Mouse (Mus musculus) midbrain, embryonic 10.5 days (tissue): Measurements from ENCODE around the gene Hint1. TPM values are rescaled to one million over a fixed set of nuclear protein-coding genes. Genes with fewer than 3 reads are reported as not detected.

Experiments used
- DNase-seq: peaks from one replicate; pipeline ENCODE4 v3.0.0-alpha.2; 2017; ENCODE audit warnings: low spot score
- H3K27ac ChIP-seq: fragments of 300-500 bp; sonication (generic); replicated peaks from 2 replicates; pipeline ENCODE4 v1.5.1; 2016; ENCODE audit warnings: mild to moderate bottlenecking
- H3K27me3 ChIP-seq: fragments of 300-500 bp; sonication (generic); 2 replicates; pipeline ENCODE4 v1.6.1; 2016; ENCODE audit warnings: low read depth, mild to moderate bottlenecking; ENCODE audit not compliant: poor library complexity, severe bottlenecking
- H3K36me3 ChIP-seq: fragments of 300-500 bp; sonication (generic); 2 replicates; pipeline ENCODE4 v1.6.1; 2016; ENCODE audit warnings: mild to moderate bottlenecking, moderate library complexity
- H3K4me1 ChIP-seq: fragments of 300-500 bp; sonication (generic); 2 replicates; pipeline ENCODE4 v1.6.1; 2016
- H3K4me3 ChIP-seq: fragments of 300-500 bp; sonication (generic); 2 replicates; pipeline ENCODE4 v1.5.1; 2016; ENCODE audit warnings: mild to moderate bottlenecking, moderate library complexity
- H3K9me3 ChIP-seq: fragments of 300-500 bp; sonication (generic); replicated peaks from 2 replicates; pipeline ENCODE4 v1.6.1; 2016; ENCODE audit warnings: mild to moderate bottlenecking
- WGBS: fragments of 180-500 bp; shearing (Covaris S2); methylation state at CpG from one replicate; pipeline ENCODE4 v1.1.7; 2016; 5-methylcytosine and 5-hydroxymethylcytosine counted together
- polyA plus RNA-seq: library from polyadenylated mRNA; unstranded; fragments of >200 nt; fragmentation: Nextera tagmentation; extraction: Ambion mirVana; gene quantifications from 2 replicates; pipeline ENCODE4 v1.2.1, GENCODE M21; 2016

Gene Hint1
- polyA plus RNA-seq, 1 experiment from 2014 or later = 682 TPM

- Histone ChIP-seq H3K9me3 (no peaks in the 10 kb centered on the region), H3K4me1 (peaks cover 35% of the 10 kb centered on the region), H3K27me3 (no peaks in the 10 kb centered on the region), H3K36me3 (peaks cover 41% of the 10 kb centered on the region), H3K4me3 (peak overlapping the region; percentile 96), H3K27ac (peak overlapping the region; percentile 99)
- no peak for DNase-seq
- 8% methylated on average over 5 of the region's 5 CpGs for WGBS
Observed at GRCm38 (mm10) chr11:54867049-54867385, 834 bp downstream of the Hint1 start.

- 91% methylated on average over 3 of the region's 3 CpGs for WGBS
- H3K27ac ChIP-seq = 0 out of 2 replicates have a peak overlapping the region, but pooled peaks have one; percentile 99
- H3K4me3 ChIP-seq = peak overlapping the region; percentile 96
- peaks cover 51% of the 10 kb centered on the region for H3K36me3 ChIP-seq
- no peak for DNase-seq
- peaks cover 35% of the 10 kb centered on the region for H3K4me1 ChIP-seq
- H3K9me3 ChIP-seq = no peaks in the 10 kb centered on the region
- H3K27me3 ChIP-seq = no peaks in the 10 kb centered on the region
Observed at GRCm38 (mm10) chr11:54867903-54868434, 1.8 kb downstream of the Hint1 start.

- peak overlapping the region; percentile 96 for H3K4me3 ChIP-seq
- WGBS = 86% methylated on average over 2 of the region's 2 CpGs
- peaks cover 35% of the 10 kb centered on the region for H3K4me1 ChIP-seq
- no peak overlapping the region for H3K27ac ChIP-seq
- peaks cover 56% of the 10 kb centered on the region for H3K36me3 ChIP-seq
- no peaks in the 10 kb centered on the region for H3K9me3 ChIP-seq
- H3K27me3 ChIP-seq = no peaks in the 10 kb centered on the region
- DNase-seq = no peak
Observed at GRCm38 (mm10) chr11:54868445-54868844, 2.3 kb downstream of the Hint1 start.

- Histone ChIP-seq H3K27me3 (no peaks in the 10 kb centered on the region), H3K9me3 (no peaks in the 10 kb centered on the region), H3K4me3 (no peak overlapping the region), H3K36me3 (peaks cover 64% of the 10 kb centered on the region), H3K4me1 (peaks cover 35% of the 10 kb centered on the region), H3K27ac (no peak overlapping the region)
- 94% methylated on average over 3 of the region's 3 CpGs for WGBS
- DNase-seq = no peak
Observed at GRCm38 (mm10) chr11:54869318-54869717, 3.1 kb downstream of the Hint1 start.

- H3K27ac ChIP-seq = no peak overlapping the region
- 86% methylated on average over 7 of the region's 7 CpGs for WGBS
- no peak for DNase-seq
- H3K9me3 ChIP-seq = no peaks in the 10 kb centered on the region
- no peak overlapping the region for H3K4me3 ChIP-seq
- H3K36me3 ChIP-seq = peaks cover 73% of the 10 kb centered on the region
- no peaks in the 10 kb centered on the region for H3K27me3 ChIP-seq
- H3K4me1 ChIP-seq = peaks cover 23% of the 10 kb centered on the region
Observed at GRCm38 (mm10) chr11:54871831-54872537, 5.8 kb downstream of the Hint1 start.

- Histone ChIP-seq H3K36me3 (peaks cover 42% of the 10 kb centered on the region), H3K27me3 (no peaks in the 10 kb centered on the region), H3K4me3 (no peak overlapping the region), H3K4me1 (peaks cover 4% of the 10 kb centered on the region), H3K9me3 (no peaks in the 10 kb centered on the region), H3K27ac (no peak overlapping the region)
- no peak for DNase-seq
- WGBS = 81% methylated on average over 5 of the region's 5 CpGs
Observed at GRCm38 (mm10) chr11:54876031-54876430, 9.8 kb downstream of the Hint1 start.

GRCm38 (mm10) chr11:54878893-54879292, 12.7 kb downstream of the Hint1 start:
- peaks cover 14% of the 10 kb centered on the region for H3K4me1 ChIP-seq
- H3K9me3 ChIP-seq = no peaks in the 10 kb centered on the region
- no peak for DNase-seq
- H3K27ac ChIP-seq = no peak overlapping the region
- 84% methylated on average over 6 of the region's 6 CpGs for WGBS
- H3K27me3 ChIP-seq = no peaks in the 10 kb centered on the region
- H3K4me3 ChIP-seq = no peak overlapping the region
- peaks cover 13% of the 10 kb centered on the region for H3K36me3 ChIP-seq

GRCm38 (mm10) chr11:54879434-54879833, 13.3 kb downstream of the Hint1 start:
- Histone ChIP-seq H3K4me1 (peaks cover 14% of the 10 kb centered on the region), H3K27ac (no peak overlapping the region), H3K36me3 (peaks cover 8% of the 10 kb centered on the region), H3K27me3 (no peaks in the 10 kb centered on the region), H3K4me3 (no peak overlapping the region), H3K9me3 (no peaks in the 10 kb centered on the region)
- WGBS = 43% methylated on average over 4 of the region's 4 CpGs
- DNase-seq = no peak

GRCm38 (mm10) chr11:54879922-54880321, 13.7 kb downstream of the Hint1 start:
- Histone ChIP-seq H3K27ac (no peak overlapping the region), H3K4me1 (peaks cover 18% of the 10 kb centered on the region), H3K9me3 (no peaks in the 10 kb centered on the region), H3K36me3 (peaks cover 4% of the 10 kb centered on the region), H3K27me3 (no peaks in the 10 kb centered on the region), H3K4me3 (no peak overlapping the region)
- no peak for DNase-seq
- 92% methylated on average over 10 of the region's 10 CpGs for WGBS

GRCm38 (mm10) chr11:54881051-54881474, 14.9 kb downstream of the Hint1 start:
- H3K4me1 ChIP-seq = peaks cover 22% of the 10 kb centered on the region
- DNase-seq = no peak
- WGBS = 17% methylated on average over 2 of the region's 2 CpGs
- H3K4me3 ChIP-seq = no peak overlapping the region
- H3K27me3 ChIP-seq = no peaks in the 10 kb centered on the region
- no peaks in the 10 kb centered on the region for H3K36me3 ChIP-seq
- H3K27ac ChIP-seq = no peak overlapping the region
- H3K9me3 ChIP-seq = no peaks in the 10 kb centered on the region

GRCm38 (mm10) chr11:54882671-54883070, 16.5 kb downstream of the Hint1 start:
- WGBS = 51% methylated on average over 8 of the region's 8 CpGs

GRCm38 (mm10) chr11:54884197-54884828, 18.1 kb downstream of the Hint1 start:
- H3K27me3 ChIP-seq = no peaks in the 10 kb centered on the region
- no peak for DNase-seq
- no peaks in the 10 kb centered on the region for H3K36me3 ChIP-seq
- H3K27ac ChIP-seq = no peak overlapping the region
- 79% methylated on average over 5 of the region's 5 CpGs for WGBS
- H3K4me3 ChIP-seq = no peak overlapping the region
- H3K9me3 ChIP-seq = no peaks in the 10 kb centered on the region
- H3K4me1 ChIP-seq = peaks cover 22% of the 10 kb centered on the region

More at GRCm38 (mm10) chr11:54882671-54883070, 16.5 kb downstream of the Hint1 start:
- Histone ChIP-seq H3K4me3 (no peak overlapping the region), H3K4me1 (peaks cover 22% of the 10 kb centered on the region), H3K27me3 (no peaks in the 10 kb centered on the region), H3K36me3 (no peaks in the 10 kb centered on the region), H3K27ac (no peak overlapping the region), H3K9me3 (no peaks in the 10 kb centered on the region)
- DNase-seq = no peak

- DNase-seq = no peak
- peaks cover 22% of the 10 kb centered on the region for H3K4me1 ChIP-seq
- H3K9me3 ChIP-seq = no peaks in the 10 kb centered on the region
- H3K27ac ChIP-seq = 0 out of 2 replicates have a peak overlapping the region, but pooled peaks have one; percentile 24
- no peak overlapping the region for H3K4me3 ChIP-seq
- no peaks in the 10 kb centered on the region for H3K27me3 ChIP-seq
- WGBS = 25% methylated on average over 5 of the region's 5 CpGs
- no peaks in the 10 kb centered on the region for H3K36me3 ChIP-seq
Observed at GRCm38 (mm10) chr11:54884937-54885336, 18.8 kb downstream of the Hint1 start.
